Mouse (Mus musculus) neural tube, postnatal 0 days (tissue): Measurements from ENCODE around the gene Rflnb. TPM values are rescaled to one million over a fixed set of nuclear protein-coding genes. Genes with fewer than 3 reads are reported as not detected.

Experiments
- polyA plus RNA-seq: library from polyadenylated mRNA; unstranded; fragments of >200 nt; fragmentation: Nextera tagmentation; extraction: Ambion mirVana; gene quantifications from 2 replicates; pipeline ENCODE4 v1.2.1, GENCODE M21; 2015

The Rflnb gene
- 19.5 TPM in 2 replicates for polyA plus RNA-seq

DNA sequence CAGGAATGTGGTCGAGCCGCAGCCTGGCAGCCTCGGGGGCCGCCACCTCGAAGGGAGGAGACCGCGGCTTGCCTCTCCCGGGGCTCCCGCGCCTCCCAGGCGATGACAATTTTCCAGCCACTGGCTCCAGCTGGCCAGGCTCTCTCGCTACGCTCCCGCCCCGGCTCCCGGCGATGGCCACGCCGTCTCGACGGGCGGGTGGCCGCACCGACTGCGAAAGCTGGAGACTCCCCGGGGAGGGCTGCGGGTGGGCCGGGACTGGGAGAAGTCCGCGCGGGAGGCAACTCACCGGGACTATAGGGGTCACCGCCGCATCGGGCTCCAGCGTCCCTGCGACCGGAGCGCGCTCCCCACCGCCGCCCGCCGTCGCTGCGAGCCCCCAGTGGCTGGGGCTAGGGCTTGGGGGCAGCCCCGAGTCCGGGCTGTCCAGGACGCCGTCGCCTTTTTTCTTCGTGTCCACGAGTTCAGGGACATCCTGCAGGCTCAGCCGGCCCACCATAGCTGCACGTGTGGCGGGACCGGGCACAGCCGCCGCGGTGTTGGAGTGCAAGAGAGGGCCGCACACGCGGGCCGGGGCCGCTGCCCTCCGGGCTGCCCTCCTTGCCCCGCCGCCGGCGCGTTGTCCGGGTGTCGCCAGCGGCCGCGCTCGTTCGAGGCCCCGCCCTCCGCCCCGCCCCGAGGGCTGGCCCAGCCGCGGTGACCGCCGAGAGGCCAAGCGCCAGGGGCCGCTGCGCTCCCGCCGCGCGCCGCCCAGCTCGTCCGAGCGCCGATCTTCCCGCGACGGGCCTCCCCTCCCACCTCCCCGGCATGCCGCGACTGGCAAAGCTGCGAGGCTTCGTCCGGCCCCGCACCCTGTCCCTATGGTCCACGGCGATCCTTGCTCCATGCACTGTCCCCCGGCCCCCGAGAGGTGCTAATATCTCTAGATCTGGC is at the start of gene Rflnb:
Gene Rflnb (minus strand): TSS at position 644 of the 933 bp plus-strand sequence.

DNA sequence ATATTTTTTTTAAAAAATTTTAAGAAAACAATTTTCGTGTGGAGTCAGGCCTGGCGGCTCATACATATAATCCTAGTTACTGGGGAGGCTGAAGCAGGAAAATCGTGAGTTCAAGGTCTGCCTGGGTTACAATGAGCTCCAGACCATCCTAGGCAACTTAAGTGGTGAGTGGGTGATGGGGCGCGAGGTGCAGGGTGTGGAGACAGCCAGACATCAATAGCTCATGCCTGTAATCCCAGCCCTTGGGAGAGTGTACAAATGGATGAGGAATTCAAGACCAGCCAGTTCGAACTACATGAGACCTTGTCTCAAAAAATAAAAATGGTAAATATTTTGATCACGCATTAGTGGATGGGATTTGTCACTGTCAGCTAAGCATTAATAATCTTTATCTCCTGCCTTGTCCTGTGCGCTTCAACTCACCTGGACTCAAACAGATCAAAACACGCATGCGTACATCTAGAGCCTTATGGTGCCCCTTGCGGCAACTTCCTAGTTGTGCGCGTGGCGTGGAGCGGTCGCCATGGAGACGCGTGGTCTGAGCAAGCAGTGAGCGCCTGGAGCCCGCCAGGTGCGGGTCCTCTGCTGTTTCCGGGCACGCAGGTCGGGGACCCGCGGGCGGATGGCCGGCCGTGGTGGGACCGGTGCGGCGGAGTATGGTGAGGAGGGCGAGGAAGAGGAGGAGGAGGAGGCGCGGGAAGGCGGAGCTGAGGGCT is 28.0 kb downstream of the Rflnb start, which contains the start of gene 1700016K19Rik:
Gene 1700016K19Rik (plus strand): TSS at position 473 of the 716 bp plus-strand sequence.

Other genes with a start within 250 kb of the Rflnb start
- 4.7 and 5.4 TPM in 2 replicates for gene Doc2b, start 231.7 kb downstream of the Rflnb start, polyA plus RNA-seq
- 1.1 and 1.4 TPM in 2 replicates for gene Rph3al, start 89.4 kb downstream of the Rflnb start, polyA plus RNA-seq
- gene 1700016K19Rik, start 27.9 kb downstream of the Rflnb start, polyA plus RNA-seq: 5.3 TPM in 2 replicates
- gene Vps53, start 151.9 kb upstream of the Rflnb start, polyA plus RNA-seq: 55.1 and 57.1 TPM in 2 replicates
- 20.2 and 21.7 TPM in 2 replicates for gene Fam57a, start 151.9 kb upstream of the Rflnb start, polyA plus RNA-seq
- gene Dbil5, start 189.8 kb upstream of the Rflnb start, polyA plus RNA-seq: 0.59 and 1.1 TPM in 2 replicates
- 9.1 and 12.5 TPM in 2 replicates for gene Gemin4, start 189.9 kb upstream of the Rflnb start, polyA plus RNA-seq
- gene Mrm3, start 215.9 kb upstream of the Rflnb start, polyA plus RNA-seq: 27.1 and 29.6 TPM in 2 replicates
- 103 and 109 TPM in 2 replicates for gene Glod4, start 215.9 kb upstream of the Rflnb start, polyA plus RNA-seq